Mouse (Mus musculus): Measurements from ENCODE around the gene Myh3.

The Myh3 gene

GRCm38 (mm10) chr11:67142047-67142446 is 63.9 kb downstream of the Myh3 start:
- ChIA-PET CTCF (no interaction called here), POLR2A (no interaction called here)

GRCm38 (mm10) chr11:67143065-67143464 is 65.0 kb downstream of the Myh3 start:
- POLR2A ChIA-PET, result no interaction called here
- CTCF ChIA-PET, result no interaction called here

GRCm38 (mm10) chr11:67143863-67144498 is 65.9 kb downstream of the Myh3 start:
- CTCF ChIA-PET, result interaction anchor here in 1 of 4 experiments (0.7 kb wide), 1 partner anchor 15 kb away, joined by 4 read pairs; no protein-coding TSS in a partner anchor
- POLR2A ChIA-PET, result no interaction called here

GRCm38 (mm10) chr11:67144559-67145265 is 66.6 kb downstream of the Myh3 start:
- ChIA-PET CTCF (interaction anchor here in 1 of 4 experiments (0.7 kb wide), 1 partner anchor 14 kb away, joined by 4 read pairs; no protein-coding TSS in a partner anchor), POLR2A (no interaction called here)

GRCm38 (mm10) chr11:67145482-67146408 is 67.6 kb downstream of the Myh3 start:
- CTCF ChIA-PET, result interaction anchor here in 1 of 4 experiments (1.5 kb wide), 1 partner anchor 36 kb away, joined by 3 read pairs; no protein-coding TSS in a partner anchor

GRCm38 (mm10) chr11:67146409-67147282 is 68.5 kb downstream of the Myh3 start:
- POLR2A ChIA-PET, result interaction anchor here in 1 of 4 experiments (0.6 kb wide), 1 partner anchor 627 kb away, joined by 3 read pairs; no protein-coding TSS in a partner anchor
- CTCF ChIA-PET, result interaction anchor here in 1 of 4 experiments (1.5 kb wide), 1 partner anchor 37 kb away, joined by 3 read pairs; no protein-coding TSS in a partner anchor

More at GRCm38 (mm10) chr11:67145482-67146408, 67.6 kb downstream of the Myh3 start:
- POLR2A ChIA-PET, result interaction anchor here in 1 of 4 experiments (0.6 kb wide), 1 partner anchor 628 kb away, joined by 3 read pairs; no protein-coding TSS in a partner anchor

- ChIA-PET POLR2A (no interaction called here), CTCF (no interaction called here)
Observed at GRCm38 (mm10) chr11:67147283-67147921, 69.3 kb downstream of the Myh3 start.

GRCm38 (mm10) chr11:67148286-67149012 is 70.3 kb downstream of the Myh3 start:
- ChIA-PET POLR2A (no interaction called here), CTCF (interaction anchor here in 1 of 4 experiments (0.6 kb wide), 1 partner anchor 56 kb away, joined by 9 read pairs; no protein-coding TSS in a partner anchor)

- ChIA-PET POLR2A (interaction anchor here in 1 of 4 experiments (0.6 kb wide), 1 partner anchor 41 kb away, joined by 3 read pairs; no protein-coding TSS in a partner anchor), CTCF (interaction anchor here in 1 of 4 experiments (0.5 kb wide), 1 partner anchor 112 kb away, joined by 3 read pairs; no protein-coding TSS in a partner anchor)
Observed at GRCm38 (mm10) chr11:67150237-67150636, 72.1 kb downstream of the Myh3 start.

GRCm38 (mm10) chr11:67151159-67151558 is 73.1 kb downstream of the Myh3 start:
- CTCF ChIA-PET, result interaction anchor here in 1 of 4 experiments (0.6 kb wide), 1 partner anchor 280 kb away, joined by 4 read pairs; no protein-coding TSS in a partner anchor
- POLR2A ChIA-PET, result interaction anchor here in 2 of 4 experiments (0.6 kb wide), 2 partner anchors 58 to 114 kb away, joined by 3 read pairs; no protein-coding TSS in a partner anchor
